Mouse (Mus musculus): Measurements from ENCODE around the gene Ankrd12.

- TF ChIP-seq TAL1 (IDR thresholded peaks at IDR 0.05; ENCODE audit: low read length): no peak
- TF ChIP-seq GATA1 (IDR thresholded peaks at IDR 0.05; ENCODE audit: low read length): no peak
These were observed 30.6 kb upstream of the Ankrd12 start for GRCm38 (mm10) chr17:66107466-66107865.

All from erythroblast, embryonic 14.5 days (primary cell).